Mouse (Mus musculus): Measurements from ENCODE around the gene C8b.

DNA sequence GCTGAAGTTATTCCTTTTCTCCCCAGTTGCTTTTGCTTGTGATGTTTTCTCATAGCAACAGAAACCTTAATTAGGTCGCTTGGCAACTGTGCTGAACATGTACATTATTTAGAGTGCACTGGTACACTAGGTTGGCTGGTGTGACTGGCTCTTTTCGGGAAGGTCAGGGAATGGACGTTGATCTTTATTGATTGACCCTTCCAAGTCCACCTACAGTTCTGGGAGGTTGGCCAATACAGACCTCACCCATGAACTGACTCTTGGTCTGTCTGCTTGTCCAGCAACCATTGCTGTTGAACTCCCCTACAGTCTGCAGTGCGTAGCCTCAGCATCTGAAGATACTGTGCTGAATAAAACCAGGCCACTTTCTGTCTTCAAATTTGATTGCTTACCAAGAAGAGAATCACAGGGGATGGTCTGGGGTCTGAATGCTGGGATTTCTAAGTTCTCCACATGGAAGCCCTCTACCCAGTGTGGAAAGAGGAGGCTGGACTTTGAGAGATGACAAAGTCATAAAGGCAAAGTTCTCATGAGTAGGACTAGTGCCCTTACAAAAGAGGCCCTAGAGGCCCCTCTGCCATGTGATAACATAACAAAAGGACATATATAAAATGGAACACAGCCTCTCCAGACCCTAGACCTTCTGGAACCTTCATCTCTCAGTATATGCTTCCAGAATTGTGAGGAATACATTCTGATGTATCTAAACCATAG lies 50.6 kb downstream of the C8b start:
- TF ChIP-seq CTCF (IDR thresholded peaks at IDR 0.05; ENCODE audit: borderline replicate concordance, control insufficient read depth, extremely low read depth, insufficient read depth, low read length, poor library complexity) (no peak), POLR2A (IDR thresholded peaks at IDR 0.05; ENCODE audit: control insufficient read depth, extremely low read depth, insufficient read depth, low read length, poor library complexity) (no peak)

Measured in thymus, adult 2 months (tissue).